Mouse (Mus musculus) liver, adult 2 months (tissue): ENCODE results near the gene Lmtk3.

ENCODE experiments used
- CTCF ChIP-seq: fragments of 200-500 bp; IDR thresholded peaks from 2 replicates; pipeline ENCODE4 v1.5.1; 2011; ENCODE audit warnings: low read depth, low read length, control low read depth
- POLR2A ChIP-seq: fragments of 200-500 bp; IDR thresholded peaks from 2 replicates; pipeline ENCODE4 v1.6.1; 2011; ENCODE audit warnings: low read length, control low read depth; ENCODE audit not compliant: insufficient read depth; ENCODE audit errors: extremely low read depth

GRCm38 (mm10) chr7:45815323-45815983 lies 31.9 kb downstream of the Lmtk3 start:
- no peak for TF ChIP-seq POLR2A
- no peak for TF ChIP-seq CTCF
